In the genomic region with DNA sequence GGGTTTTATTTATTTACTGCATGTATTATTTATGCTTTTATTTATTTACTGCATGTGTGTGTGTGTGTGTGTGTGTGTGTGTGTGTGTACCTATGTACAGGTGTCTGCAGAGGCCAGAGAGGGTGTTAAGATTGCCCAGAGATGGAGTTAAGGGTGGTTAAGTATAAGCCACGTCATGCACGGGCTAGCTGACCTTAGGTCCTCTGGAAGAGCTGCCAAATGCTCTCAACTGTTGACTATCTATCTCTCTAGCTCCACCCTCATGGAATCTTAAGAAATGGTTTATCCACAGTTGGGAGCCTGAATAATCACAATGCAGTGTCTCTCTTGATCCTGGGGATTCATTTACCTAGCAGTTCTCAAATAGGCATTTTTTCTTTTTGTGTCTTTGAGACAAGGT, we compare ENCODE assay signal across 20 mouse cellular contexts. TPM values are rescaled to one million over a fixed set of nuclear protein-coding genes. Genes with fewer than 3 reads are reported as not detected.
DNase-seq lines count a peak whose midpoint lies in the region; ATAC-seq lines count a peak whose summit lies in the region.
"Had no signal": no experiment of that assay in that cellular context is flagged by ENCODE, and none has a peak within 500 bp of the region (broad histone marks: within the 10 kb centered on the region; RNA-seq: fewer than 3 reads in every experiment).

No protein-coding gene starts in this region.

- peak overlapping the region; percentile 42 for H3K4me2 ChIP-seq in heart, embryonic 12.5 days
- H3K4me2 ChIP-seq in kidney, embryonic 15.5 days = no peak overlapping the region
- peak overlapping the region; percentile 50 for H3K4me2 ChIP-seq in heart, embryonic 16.5 days (ENCODE audit: low read depth, low read length)
- H3K4me2 ChIP-seq in liver, embryonic 15.5 days = peak overlapping the region; percentile 7; the same call in 1 of the 2 replicates
- H3K4me2 ChIP-seq: embryonic facial prominence, embryonic 12.5 days; forebrain, embryonic 15.5 days; limb, embryonic 12.5 days; lung, embryonic 15.5 days; neural tube, embryonic 12.5 days had no signal

- peaks cover 54% of the 10 kb centered on the region for H3K4me1 ChIP-seq in heart, embryonic 12.5 days (replicated peaks)
- H3K4me1 ChIP-seq in kidney, embryonic 15.5 days = peaks cover 8% of the 10 kb centered on the region; the same call in 1 of the 2 replicates
- H3K4me1 ChIP-seq in heart, embryonic 16.5 days (ENCODE audit: control insufficient read depth, insufficient read depth, low read length) = peaks cover 25% of the 10 kb centered on the region
- peaks cover 6% of the 10 kb centered on the region; the same call in 1 of the 2 replicates for H3K4me1 ChIP-seq in liver, embryonic 15.5 days (replicated peaks)
- H3K4me1 ChIP-seq: embryonic facial prominence, embryonic 12.5 days; neural tube, embryonic 12.5 days had no signal

- no peak overlapping the region for H3K9ac ChIP-seq in heart, embryonic 12.5 days
- no peak overlapping the region for H3K9ac ChIP-seq in kidney, embryonic 15.5 days
- no peak overlapping the region; the same call in 1 of the 2 replicates for H3K9ac ChIP-seq in heart, embryonic 16.5 days (ENCODE audit: low read length)
- no peak overlapping the region for H3K9ac ChIP-seq in liver, embryonic 15.5 days
- H3K9ac ChIP-seq: embryonic facial prominence, embryonic 12.5 days; forebrain, embryonic 15.5 days; limb, embryonic 12.5 days; lung, embryonic 15.5 days; neural tube, embryonic 12.5 days had no signal

- WGBS in heart, embryonic 12.5 days = 36% methylated on average over 2 of the region's 2 CpGs
- 70% methylated on average over 2 of the region's 2 CpGs for WGBS in kidney, embryonic 15.5 days
- WGBS in heart, embryonic 16.5 days = 23% methylated on average over 2 of the region's 2 CpGs
- 34% methylated on average over 2 of the region's 2 CpGs for WGBS in liver, embryonic 15.5 days (ENCODE audit: insufficient replicate concordance)

- no peak for ATAC-seq in heart, embryonic 12.5 days (ENCODE audit: insufficient number of reproducible peaks, low FRiP score)
- ATAC-seq in kidney, embryonic 15.5 days (replicated peaks; ENCODE audit: low FRiP score) = no peak
- ATAC-seq in heart, embryonic 16.5 days (replicated peaks; ENCODE audit: extremely low read depth, insufficient read depth, low FRiP score) = peak; percentile 29; the same call in 1 of the 2 replicates
- no peak for ATAC-seq in liver, embryonic 15.5 days (ENCODE audit: insufficient read depth)
- ATAC-seq: activated CD4-positive, CD25-positive, alpha-beta regulatory T cell, adult 4 months; forebrain, embryonic 15.5 days; hindbrain, embryonic 16.5 days; Patski had no signal

- peaks cover 4% of the 10 kb centered on the region; the same call in 1 of the 2 replicates for H3K9me3 ChIP-seq in heart, embryonic 12.5 days (replicated peaks)
- H3K9me3 ChIP-seq in kidney, embryonic 15.5 days (replicated peaks) = no peaks in the 10 kb centered on the region; the same call in 1 of the 2 replicates
- H3K9me3 ChIP-seq in heart, embryonic 16.5 days (replicated peaks; ENCODE audit: control insufficient read depth, low read length) = peaks cover 3% of the 10 kb centered on the region
- no peaks in the 10 kb centered on the region for H3K9me3 ChIP-seq in liver, embryonic 15.5 days (replicated peaks)
- H3K9me3 ChIP-seq: embryonic facial prominence, embryonic 12.5 days; forebrain, embryonic 15.5 days; lung, embryonic 15.5 days; neural tube, embryonic 12.5 days had no signal

- H3K36me3 ChIP-seq in heart, embryonic 12.5 days = peaks cover 16% of the 10 kb centered on the region
- H3K36me3 ChIP-seq in kidney, embryonic 15.5 days = 0 out of 2 replicates have a peak, but pooled peaks cover 6% of the 10 kb centered on the region
- no peaks in the 10 kb centered on the region for H3K36me3 ChIP-seq in heart, embryonic 16.5 days (ENCODE audit: control insufficient read depth, insufficient read depth)
- no peaks in the 10 kb centered on the region for H3K36me3 ChIP-seq in liver, embryonic 15.5 days (replicated peaks)
- H3K36me3 ChIP-seq: forebrain, embryonic 15.5 days; lung, embryonic 15.5 days had no signal

- no peak for DNase-seq in heart, adult 9 months (ENCODE audit: low spot score in 2 of 2)
- DNase-seq in kidney, postnatal 36 days = peak; percentile 40 to 44
- DNase-seq in right cerebral cortex, postnatal 14 days = no peak
- DNase-seq: cerebellum, adult 9-10 months; kidney, adult 18-20 months; spleen, adult 18-20 months; thymus, adult 2 months had no signal

- no peak overlapping the region for H3K4me3 ChIP-seq in heart, embryonic 12.5 days
- H3K4me3 ChIP-seq in kidney, embryonic 15.5 days (replicated peaks) = no peak overlapping the region
- H3K4me3 ChIP-seq in heart, embryonic 16.5 days (ENCODE audit: low read length) = no peak overlapping the region
- H3K4me3 ChIP-seq in liver, embryonic 15.5 days (replicated peaks) = no peak overlapping the region
- H3K4me3 ChIP-seq: embryonic facial prominence, embryonic 12.5 days; forebrain, embryonic 15.5 days; limb, embryonic 12.5 days; lung, embryonic 15.5 days; neural tube, embryonic 12.5 days had no signal

- H3K27ac ChIP-seq in heart, embryonic 12.5 days (ENCODE audit: poor library complexity, severe bottlenecking) = peak overlapping the region; percentile 87
- H3K27ac ChIP-seq in kidney, embryonic 15.5 days = no peak overlapping the region
- peak overlapping the region; percentile 92 for H3K27ac ChIP-seq in heart, embryonic 16.5 days (ENCODE audit: low read length)
- no peak overlapping the region for H3K27ac ChIP-seq in liver, embryonic 15.5 days (replicated peaks)
- H3K27ac ChIP-seq: embryonic facial prominence, embryonic 12.5 days; forebrain, embryonic 15.5 days; limb, embryonic 12.5 days; lung, embryonic 15.5 days; macrophage; neural tube, embryonic 12.5 days had no signal

- no peaks in the 10 kb centered on the region for H3K27me3 ChIP-seq in heart, embryonic 12.5 days (replicated peaks)
- H3K27me3 ChIP-seq in kidney, embryonic 15.5 days = no peaks in the 10 kb centered on the region
- no peaks in the 10 kb centered on the region for H3K27me3 ChIP-seq in heart, embryonic 16.5 days (ENCODE audit: control insufficient read depth, insufficient read depth, low read length)
- H3K27me3 ChIP-seq in liver, embryonic 15.5 days = no peaks in the 10 kb centered on the region
- H3K27me3 ChIP-seq: embryonic facial prominence, embryonic 12.5 days; forebrain, embryonic 15.5 days; limb, embryonic 12.5 days; lung, embryonic 15.5 days; neural tube, embryonic 12.5 days; Patski had no signal

RNA-seq across cellular contexts. Expression of gene Kif13a, which starts 30.8 kb away (rescaled TPM):
- 51.4 and 56.0 TPM in 2 replicates for polyA plus RNA-seq in heart, embryonic 12.5 days (2016; fragmentation: Nextera tagmentation; extraction: Ambion mirVana)
- polyA plus RNA-seq in kidney, embryonic 15.5 days (2015; fragmentation: Nextera tagmentation; extraction: Ambion mirVana) = 14.3 and 15.4 TPM in 2 replicates
- polyA plus RNA-seq in heart, embryonic 16.5 days (2015; fragmentation: Nextera tagmentation; extraction: Ambion mirVana) = 17.8 and 30.0 TPM in 2 replicates
- 4.1 and 5.3 TPM in 2 replicates for polyA plus RNA-seq in liver, embryonic 15.5 days (2015; fragmentation: Nextera tagmentation; extraction: Ambion mirVana)

Comparison
In these comparisons a context has a peak if more than half of its experiments do, and no peak if none do; other contexts are left out.
1. H3K27ac ChIP-seq: peak in heart, embryonic 12.5 days (single experiment) and heart, embryonic 16.5 days (single experiment); none in kidney, embryonic 15.5 days (single experiment) and liver, embryonic 15.5 days (single experiment).
2. DNase-seq: peak in kidney, postnatal 36 days (2 of 2); none in heart, adult 9 months (0 of 2) and right cerebral cortex, postnatal 14 days (single experiment).